Mouse (Mus musculus) spleen, postnatal 0 days (tissue): ENCODE data around the gene Amy2a1. TPM values are rescaled to one million over a fixed set of nuclear protein-coding genes. Genes with fewer than 3 reads are reported as not detected.

Experiments used
- polyA plus RNA-seq: library from polyadenylated mRNA; unstranded; fragments of >200 nt; fragmentation: Nextera tagmentation; extraction: Ambion mirVana; gene quantifications from 2 replicates; pipeline ENCODE4 v1.2.1, GENCODE M21; 2015

Gene Amy2a1
- 19.8 and 158 TPM in 2 replicates for polyA plus RNA-seq

GRCm38 (mm10) chr3:113532328-113532727 lies at the start of gene Amy2a1:
Amy2a1 (minus strand) TSS chr3:113532428.

Other genes with a start within 250 kb of the Amy2a1 start
- 17.9 and 29.9 TPM in 2 replicates for gene Amy2a4, start 241.0 kb downstream of the Amy2a1 start, polyA plus RNA-seq
- 17.9 and 29.9 TPM in 2 replicates for gene Amy2a3, start 208.4 kb downstream of the Amy2a1 start, polyA plus RNA-seq
- gene Amy2a2, start 175.8 kb downstream of the Amy2a1 start, polyA plus RNA-seq = 17.9 and 29.9 TPM in 2 replicates
- gene Amy1, start 74.3 kb upstream of the Amy2a1 start, polyA plus RNA-seq = 0.97 TPM in 2 replicates
- 25.3 and 26.0 TPM in 2 replicates for gene Rnpc3, start 97.7 kb upstream of the Amy2a1 start, polyA plus RNA-seq